Mouse (Mus musculus) adipocyte (in vitro differentiated cells): ENCODE measurements around the gene Dync1i1.

ENCODE experiments used
- DNase-seq: peaks from one replicate; pipeline ENCODE4 v3.0.0-alpha.2; 2016; ENCODE audit warnings: low spot score

Dync1i1 gene

DNA sequence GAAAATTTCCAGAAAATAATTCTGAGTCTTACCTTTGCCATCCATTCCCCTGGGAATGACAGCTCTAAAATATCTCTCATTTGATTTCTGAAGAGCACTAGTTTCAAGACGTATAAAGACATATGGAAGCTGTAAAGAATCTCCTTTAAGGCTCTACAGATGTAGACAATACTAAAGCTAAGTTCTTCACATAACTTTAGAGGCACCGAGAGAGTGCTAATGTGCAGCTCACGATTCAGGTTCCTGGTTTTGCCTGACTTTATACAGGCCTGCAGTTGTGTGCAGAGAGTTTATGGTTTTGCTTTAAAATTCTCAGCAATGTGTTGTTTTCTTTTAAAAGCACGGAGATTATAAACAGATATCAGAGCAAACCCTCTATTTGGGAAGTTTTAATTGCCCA is 242.1 kb downstream of the Dync1i1 start:
- DNase-seq, result no peak

DNA sequence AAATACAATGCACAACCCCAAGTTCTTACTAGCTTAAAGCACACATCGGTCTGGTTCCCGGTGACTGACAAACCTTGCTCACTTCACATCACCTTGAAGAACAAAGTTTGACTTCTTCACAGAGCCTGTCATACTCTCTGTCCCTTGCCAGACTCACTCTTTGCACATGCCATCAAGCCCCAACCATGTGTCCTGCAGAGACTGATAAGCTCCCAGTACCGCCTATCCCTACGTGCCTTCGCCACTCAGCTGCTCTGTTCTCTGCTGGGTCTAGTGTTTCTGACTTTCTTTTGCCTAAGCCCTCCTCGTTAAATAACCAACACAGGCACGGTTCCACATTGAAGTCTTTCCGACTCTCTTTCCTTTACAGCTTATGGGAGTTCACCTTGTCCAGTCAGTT is 244.2 kb downstream of the Dync1i1 start:
- no peak for DNase-seq

DNA sequence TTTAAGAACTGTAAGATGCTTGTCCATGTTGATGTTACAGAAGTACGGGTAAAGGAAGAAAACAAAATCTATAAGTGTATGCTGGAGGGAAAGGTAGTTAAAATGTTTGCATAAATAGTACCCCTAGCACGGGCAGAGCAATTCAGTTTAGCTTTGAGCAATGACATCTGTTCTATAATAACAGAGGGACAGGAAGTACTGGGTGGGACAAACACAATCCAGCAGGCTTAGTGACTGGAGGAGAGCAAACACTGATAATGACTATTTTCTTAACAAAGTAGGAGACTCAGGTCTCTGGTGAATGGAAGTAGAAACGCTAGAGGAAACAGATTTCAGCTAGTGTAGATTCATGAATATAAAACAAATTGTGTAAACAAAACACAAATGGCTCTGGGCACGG is 250.8 kb downstream of the Dync1i1 start:
- no peak for DNase-seq

DNA sequence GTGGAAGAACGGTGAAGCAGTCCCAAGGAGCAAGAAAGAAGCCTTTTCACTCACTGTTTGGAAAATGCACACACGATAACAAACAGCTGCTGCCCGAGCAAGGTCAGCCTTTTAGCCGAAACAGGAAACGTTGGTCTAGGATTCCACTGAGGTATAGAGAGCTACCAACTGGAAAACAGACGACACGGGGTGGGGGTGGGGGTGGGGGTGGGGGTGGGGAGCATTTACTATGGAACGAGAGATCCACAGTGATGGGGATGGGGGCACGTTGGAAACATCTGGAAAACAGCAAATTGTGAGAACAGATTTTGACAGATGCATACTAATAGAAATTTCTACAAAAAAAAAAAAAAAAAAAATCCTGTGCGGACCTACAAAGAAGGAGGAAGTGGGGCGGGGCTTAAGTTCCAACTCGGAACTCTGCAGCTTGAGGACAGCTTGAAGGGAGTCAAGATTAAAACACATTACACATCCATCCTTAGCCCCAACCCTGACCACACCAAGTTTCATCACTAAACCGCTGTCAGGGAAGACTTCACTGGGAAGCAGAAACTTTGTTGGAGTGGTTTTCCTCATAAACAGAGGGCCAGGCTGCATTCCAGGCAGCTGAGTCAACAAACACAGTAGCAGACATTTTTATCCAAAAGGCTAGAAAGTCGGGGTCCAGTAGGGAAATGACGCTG is 251.9 kb downstream of the Dync1i1 start:
- peak; percentile 55 for DNase-seq

DNA sequence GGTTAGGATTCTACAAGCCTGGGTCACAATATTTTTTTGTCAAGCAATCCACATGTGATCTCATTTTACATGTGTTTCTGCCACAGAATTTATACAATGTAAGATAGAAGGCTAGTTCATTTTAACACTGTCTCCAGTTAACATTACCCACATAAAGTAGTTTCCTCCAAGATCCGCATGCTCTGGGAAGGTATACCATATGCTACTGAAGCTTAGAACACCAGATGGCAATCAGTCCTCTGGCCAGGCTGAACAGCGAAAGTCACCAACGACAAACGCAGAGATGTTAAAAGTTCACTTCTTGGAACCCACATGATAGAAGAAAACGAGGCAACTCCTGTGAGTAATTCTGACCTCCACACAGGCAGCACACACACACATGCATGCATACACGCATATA is 265.8 kb downstream of the Dync1i1 start:
- DNase-seq, result no peak

DNA sequence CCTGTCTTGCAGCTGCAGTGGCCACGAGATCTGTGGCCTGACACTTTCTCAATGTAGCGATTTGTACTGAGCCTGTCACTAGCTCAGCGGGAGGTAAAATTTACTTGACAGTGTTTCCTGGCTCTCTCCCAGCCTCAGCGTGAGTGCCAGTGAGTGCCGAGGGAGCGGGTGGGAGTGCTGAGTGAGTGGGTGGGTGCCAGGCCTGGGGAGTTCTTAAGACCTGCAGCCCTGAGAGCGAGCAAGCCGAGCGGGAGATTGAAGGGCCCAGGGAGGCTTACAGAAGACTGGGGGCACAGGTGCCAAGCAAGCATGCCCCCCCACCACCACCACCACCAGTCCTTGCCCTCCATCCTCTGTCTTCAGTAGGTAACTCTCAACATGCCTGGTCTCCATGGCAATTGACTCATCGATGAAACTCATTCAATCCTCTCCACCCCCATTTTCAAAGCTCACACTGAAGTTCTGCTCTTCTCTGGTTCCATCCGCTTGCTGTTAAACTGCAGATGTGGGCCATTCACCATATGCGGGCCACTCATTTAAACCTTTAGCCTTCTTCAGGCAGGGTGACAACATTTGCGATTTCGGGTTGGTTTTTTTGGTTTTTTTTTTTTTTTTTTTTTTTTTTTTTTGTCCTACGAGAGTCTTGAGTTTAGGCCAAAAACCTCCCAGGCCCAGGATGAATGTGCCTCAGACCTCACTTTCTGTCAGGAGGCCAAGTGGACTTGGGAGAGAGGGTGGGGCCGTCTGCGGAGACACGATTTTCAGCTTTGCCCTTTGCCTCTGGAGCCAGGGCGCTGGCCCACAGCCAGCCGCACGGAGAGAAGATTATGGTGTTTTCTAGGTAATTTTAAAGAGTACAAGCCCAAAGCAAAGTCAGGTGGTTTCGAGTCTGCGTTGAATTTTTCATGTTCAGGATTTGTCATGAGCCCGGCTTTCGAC is 266.6 kb downstream of the Dync1i1 start:
- DNase-seq, result peak; percentile 96

DNA sequence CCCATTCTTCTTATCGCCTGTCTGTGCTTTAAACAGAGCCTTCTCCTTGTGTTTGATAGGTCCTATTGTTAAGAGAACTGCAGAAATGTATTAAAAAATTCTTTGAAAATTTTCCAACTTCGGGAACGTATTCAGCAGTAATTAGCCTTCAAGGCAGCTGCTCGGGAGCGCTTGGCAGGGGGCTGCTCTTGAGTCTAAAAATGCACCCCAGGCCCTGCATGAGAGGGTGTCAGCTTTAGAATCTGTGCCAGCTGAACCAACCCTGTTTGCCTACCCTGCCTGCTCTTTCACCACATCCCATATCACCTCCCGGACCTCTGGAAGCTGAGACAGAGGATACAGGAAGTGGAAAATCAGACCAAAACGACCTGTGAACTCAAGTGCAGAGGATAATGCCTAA is 267.6 kb downstream of the Dync1i1 start:
- peak; percentile 16 for DNase-seq

DNA sequence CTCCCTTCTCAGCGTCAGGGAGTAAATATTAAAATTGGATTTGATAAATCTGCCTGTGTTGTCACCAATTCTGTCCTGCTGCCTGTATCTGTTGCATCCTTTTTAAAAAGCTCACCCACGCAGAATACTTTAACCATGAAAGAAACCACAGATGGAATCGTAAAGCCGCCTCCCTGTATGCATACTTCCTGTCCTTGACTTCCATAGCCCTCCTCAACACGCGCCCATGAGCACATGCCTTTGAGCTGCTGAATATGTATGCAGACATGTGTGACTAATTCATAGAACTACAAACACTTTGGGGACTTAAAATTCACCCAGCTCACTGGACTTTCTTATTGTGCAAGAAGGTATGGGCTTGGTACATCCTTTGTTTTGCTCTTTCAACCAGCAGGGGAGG is 272.1 kb downstream of the Dync1i1 start:
- DNase-seq, result no peak

DNA sequence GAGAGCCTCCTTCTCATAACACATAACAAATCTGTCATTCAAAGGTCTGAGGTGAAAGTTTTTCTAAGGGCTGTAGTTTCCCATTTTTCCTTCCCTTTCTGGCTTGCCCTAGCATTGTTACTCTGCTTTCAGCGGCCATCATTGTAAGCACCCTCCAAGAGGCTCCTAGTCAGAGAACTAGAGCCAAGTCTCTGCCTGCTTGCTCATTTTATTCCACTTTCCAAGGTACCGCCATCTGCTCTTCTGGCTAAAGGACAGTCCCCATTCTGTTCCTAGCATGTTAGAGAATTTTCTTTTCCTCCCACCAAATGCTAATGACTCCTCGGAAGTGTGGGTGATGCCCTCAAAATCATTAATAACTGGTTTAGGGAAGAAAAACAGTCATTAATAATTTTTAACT is 276.6 kb downstream of the Dync1i1 start:
- no peak for DNase-seq

DNA sequence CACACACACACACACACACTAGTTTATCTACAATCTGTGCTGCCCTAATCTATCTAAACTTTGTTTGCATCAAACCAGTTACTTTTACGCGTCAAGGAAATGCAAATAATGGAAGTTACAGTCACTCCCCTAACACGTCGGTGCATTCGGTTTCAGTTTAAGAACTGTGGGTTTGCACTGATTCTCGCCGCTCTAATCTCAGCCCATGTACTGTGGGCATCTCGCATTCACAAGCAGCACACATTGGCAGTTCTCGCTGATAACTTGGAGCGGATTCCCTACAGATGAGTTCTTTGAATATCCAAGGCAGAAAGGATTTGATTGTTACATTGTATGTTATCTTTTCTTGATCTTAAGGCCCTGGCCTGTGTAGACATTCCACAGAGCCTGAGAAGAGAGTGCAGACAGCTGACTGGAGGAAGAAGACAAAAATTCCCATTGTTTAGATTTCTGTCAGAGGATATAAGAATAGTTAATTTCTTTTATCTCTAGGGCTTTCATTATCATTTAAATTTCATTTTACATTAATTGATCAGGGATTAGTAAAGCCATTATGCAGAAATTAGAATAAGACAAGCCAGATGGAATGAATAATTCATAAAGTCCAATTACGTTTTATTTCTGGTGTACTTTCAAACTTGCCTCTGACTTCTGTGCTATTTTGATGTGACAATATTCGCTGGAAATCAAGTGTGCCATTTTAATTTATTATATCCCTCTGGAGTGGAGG is 279.5 kb downstream of the Dync1i1 start:
- no peak for DNase-seq

DNA sequence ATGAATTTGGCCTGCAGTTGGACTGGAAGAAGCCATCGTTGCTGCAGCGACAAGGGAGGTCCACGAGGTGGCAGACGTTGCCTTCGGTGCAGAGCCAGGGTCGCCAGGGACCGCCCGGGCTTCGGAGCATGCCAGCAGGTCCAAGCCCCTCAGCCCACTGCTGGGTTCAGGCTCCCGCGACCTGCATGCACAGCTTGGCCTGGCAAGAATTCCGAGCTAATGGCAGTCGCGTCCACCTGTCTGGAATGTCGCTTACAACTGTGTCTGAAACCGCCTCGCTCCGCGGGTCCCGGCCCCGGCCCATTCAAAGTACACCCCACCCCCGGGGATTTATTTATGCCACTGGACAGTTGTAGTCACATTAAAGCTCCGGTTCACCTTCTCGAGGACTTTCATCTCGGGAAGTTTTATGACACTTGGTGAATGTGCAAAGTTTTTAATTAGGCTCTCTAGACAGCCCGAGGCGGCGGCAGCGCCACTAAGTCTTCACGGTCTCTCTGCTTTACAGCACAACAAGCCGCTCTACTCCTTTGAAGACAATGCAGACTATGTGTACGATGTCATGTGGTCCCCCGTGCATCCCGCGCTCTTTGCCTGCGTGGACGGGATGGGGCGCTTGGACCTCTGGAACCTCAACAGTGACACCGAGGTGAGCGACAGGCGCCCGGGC is 280.5 kb downstream of the Dync1i1 start:
- peak; percentile 39 for DNase-seq

DNA sequence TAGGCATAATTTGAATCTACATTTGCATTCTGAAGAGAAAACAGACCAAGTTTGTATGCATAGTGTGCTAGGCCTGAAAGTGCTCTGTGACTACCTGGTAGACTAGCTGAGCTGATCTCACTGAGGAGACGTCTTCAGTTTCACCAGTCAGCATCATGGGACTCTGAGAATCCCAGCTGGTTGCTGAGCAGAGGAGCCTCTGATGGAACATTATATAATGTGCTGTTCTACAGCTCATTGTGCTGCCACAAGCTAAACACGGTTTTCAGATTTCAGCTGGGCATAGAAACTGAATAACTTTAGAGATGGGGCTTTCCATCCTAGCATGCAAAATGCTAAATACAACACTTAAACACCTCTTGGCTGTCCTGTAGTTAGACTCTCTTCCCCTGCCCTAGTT is 285.9 kb downstream of the Dync1i1 start:
- no peak for DNase-seq

DNA sequence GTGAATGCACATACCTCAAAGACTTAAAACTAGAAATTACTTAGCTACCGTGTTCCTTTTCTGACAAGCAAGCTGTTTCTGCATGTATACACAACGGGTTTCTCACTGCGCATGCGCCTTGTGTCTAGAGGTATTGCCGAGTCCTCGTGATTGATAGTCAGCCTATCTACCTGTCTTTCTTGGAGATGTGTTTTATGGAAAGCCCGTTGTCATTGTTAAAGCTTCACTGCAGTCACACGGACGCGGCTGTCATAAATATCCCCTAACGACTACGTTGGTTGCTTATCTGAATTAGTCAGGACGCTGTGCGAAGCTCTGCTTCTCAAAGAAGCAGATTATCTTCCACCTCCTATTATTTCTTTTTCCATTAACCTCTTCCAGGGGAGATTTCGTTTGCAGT is 290.2 kb downstream of the Dync1i1 start:
- DNase-seq, result no peak

DNA sequence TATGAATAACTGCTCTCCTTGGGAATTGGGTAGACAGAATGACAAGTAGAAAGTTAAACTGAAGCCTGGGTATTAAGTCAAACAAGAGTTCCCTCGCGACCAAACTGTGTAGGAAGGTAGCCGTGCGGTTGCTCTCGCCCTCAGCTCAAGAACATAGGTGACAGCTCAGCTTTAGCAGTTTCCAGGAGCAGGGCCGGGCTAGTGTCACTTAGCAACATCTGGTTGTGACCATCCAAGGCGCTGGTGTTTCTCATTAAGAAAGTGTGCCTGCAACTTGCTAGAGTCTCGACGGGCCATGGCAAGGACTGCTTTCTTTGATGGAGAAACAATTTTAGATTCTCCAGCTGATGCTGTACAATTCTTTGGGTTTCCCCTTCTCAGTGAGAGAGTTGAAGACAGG is 291.5 kb downstream of the Dync1i1 start:
- DNase-seq, result no peak

DNA sequence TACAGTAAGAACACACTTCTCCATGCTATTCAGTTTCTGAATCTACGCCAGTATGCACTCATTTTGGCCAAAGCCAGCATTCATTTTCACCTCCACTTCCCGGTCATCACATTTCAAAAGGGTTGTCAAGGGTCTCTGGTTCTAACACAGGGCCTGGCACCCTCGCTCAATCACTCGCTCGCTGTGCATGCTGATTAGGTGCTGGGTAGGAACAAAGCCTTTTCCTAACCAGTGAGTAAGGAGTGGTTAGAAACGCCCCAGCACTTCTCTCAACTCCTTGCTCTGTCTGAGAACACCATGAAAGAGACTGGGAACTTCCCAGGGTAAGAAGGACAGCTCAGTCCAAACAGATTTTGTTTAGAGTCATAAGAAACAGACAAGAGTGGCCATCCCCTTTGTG is 298.5 kb downstream of the Dync1i1 start:
- DNase-seq, result no peak

DNA sequence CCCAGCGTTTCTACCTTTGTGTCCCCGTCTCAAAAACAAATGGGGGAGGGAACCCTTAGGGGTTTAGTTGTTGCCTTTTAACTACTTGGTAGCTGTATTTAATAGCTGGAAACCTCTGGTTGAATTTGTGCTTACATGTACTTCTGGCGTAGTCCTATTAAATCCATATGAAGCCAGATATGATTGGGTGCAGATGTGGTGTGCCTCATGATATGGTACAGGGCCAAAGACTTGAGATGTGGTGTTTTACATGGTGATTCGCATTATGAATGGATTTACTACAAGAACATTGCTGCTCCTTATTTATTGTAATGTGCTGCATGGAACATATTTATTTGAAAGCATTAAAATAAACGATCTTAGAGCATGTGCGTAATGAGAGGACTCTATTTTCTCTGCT is 302.2 kb downstream of the Dync1i1 start:
- no peak for DNase-seq

DNA sequence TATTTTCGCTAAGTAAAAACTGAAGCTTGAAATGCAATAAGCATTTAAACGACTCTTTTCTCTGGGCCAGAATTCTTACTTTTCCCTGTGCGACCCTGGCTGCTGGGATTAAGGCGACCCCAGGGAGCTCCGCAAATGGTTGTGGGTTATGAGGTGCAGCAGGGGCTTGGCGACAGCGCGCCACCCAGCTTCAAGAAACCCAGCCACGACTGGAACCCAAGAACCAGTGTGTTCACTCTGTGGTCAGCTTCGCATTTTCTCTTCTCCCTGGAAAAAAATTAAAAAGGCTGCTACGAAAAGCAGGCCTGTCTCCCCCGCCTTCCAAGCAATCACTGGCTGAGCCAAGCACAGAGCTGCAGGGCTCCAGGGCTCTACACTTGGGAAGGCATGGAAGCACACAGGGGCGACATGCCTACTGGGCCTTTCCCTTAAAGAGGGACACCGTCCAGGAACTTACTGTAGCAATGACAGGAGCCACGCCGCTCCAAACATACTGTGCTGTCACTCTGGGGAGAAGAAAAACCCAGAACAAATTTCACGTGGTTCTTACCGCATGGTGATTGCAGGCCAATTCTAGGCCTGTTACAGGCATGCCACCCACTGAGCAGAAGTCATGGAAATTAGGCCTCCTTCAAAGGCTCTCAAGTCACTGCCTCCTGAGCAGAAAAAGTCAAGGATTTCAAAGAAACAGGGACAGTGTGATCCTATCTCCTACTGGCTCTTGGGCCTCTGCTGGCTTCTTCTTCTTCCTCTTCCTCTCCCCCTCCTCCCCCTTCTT is 313.5 kb downstream of the Dync1i1 start:
- no peak for DNase-seq

DNA sequence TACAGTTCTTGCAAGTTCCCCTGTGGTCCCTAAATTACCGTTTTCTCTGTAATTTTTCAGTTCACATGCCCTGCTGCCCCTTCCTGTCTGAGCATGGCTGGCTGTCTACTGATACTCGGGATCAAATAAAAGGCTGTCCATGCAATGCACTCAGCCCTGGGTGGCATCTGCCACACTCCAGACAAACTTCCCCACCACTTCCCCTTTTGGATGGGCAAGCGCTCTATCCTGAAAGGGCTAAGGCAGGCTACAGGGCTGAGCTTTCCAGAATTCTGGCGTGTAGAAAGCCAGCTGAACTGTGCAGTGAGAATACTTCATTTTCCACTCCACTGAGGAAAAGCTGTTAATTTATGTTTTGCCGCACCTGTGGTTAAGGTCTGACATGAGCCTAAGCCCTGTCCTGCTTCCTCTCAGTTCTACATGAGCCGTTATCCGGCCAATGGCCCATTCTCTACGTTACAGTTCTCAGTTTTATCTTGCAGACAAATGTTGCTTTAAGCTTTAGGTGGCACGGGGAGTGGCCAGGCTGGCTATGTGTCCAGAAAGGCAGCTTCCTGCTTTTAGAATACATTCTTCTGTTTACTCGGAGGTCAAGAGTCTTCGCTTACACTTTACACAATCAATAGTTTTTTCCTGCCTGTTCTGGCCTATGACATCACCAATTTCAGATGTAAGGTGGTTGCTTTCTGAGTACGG is 321.4 kb downstream of the Dync1i1 start:
- DNase-seq, result no peak

DNA sequence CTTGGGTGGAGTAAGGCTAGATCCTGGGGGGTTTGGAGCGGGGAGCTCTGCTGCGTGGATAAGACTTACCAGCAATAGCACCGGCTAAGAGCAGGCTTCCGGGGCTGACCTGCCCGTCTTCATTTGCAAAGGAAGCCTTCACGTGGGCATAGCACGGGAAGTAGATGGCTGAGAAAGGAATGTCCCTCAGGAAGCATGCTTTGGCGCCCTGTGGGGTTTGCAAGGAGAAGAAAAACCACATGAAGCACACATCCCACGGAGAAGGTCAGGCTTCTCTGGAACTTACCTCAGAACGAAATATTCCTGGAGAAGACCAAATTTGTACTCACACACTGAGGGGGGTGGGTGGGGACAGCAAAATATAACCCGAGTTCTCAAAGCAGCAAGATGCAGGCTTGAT is 327.3 kb downstream of the Dync1i1 start:
- no peak for DNase-seq

DNA sequence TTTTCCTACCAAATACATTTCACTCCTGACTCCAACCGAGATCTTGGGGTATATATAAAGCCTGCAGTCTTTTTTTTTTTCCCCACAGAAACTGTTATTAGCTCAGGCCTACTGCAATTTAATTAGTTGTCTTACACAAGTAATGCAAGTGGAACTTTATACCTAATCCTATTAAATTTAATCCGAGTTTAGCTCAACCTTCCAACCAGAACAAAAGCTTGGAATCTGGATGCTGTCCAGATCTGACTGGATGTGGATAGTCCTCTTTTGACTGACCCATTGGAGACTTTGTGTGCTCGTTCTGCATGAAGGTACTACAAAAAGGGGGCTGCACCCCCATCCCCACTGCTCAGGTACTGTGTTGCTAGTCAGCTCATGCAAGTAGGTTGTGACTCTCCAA is 328.5 kb downstream of the Dync1i1 start:
- DNase-seq, result no peak

DNA sequence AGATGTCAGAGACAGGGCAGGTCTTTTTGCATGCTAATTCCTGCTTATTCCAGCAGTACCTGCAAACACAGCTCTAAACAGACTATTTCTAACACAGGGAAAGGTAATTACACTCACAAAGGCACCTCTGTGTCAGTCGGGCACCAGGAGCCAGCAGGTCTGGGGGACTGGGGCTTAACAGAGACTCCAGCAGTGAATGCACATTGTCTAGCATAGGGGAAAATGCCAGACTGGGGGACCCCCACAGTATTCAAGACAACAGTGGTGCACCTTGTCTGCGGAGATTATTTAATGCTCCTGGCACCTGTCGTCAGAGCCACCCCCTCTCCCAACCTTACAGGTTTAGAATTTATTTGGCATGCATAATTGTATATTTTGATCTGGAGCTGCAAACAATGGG is 333.1 kb downstream of the Dync1i1 start:
- no peak for DNase-seq
